Mouse (Mus musculus) frontal cortex, adult 2 months (tissue): Measurements from ENCODE around the gene Popdc2. TPM values are rescaled to one million over a fixed set of nuclear protein-coding genes. Genes with fewer than 3 reads are reported as not detected.
"Not testable (repeated sequence)": the region's sequence is repeated elsewhere in the genome, so short reads cannot be mapped to it uniquely, and the experiment has no call there.

Source experiments
- DNase-seq, 2 experiments: peaks; one replicate each; pipeline ENCODE4 v3.0.0; 2022; ENCODE audit warnings: low spot score in 1 of 2; ENCODE audit errors: extremely low spot score in 1 of 2
- polyA plus RNA-seq: library from polyadenylated mRNA; depleted of rRNA; stranded (reverse); fragments of >200 nt; gene quantifications from 2 replicates; pipeline ENCODE4 v1.2.3, GENCODE M21; 2012; rRNA removed

The Popdc2 gene
- 0.90 and 1.1 TPM in 2 replicates for polyA plus RNA-seq

- DNase-seq: no peak
Measured at GRCm38 (mm10) chr16:38361933-38362332, at the start of gene Popdc2. Gene Popdc2, plus strand, starts transcription at chr16:38362209.

GRCm38 (mm10) chr16:38318492-38318891, 43.5 kb upstream of the Popdc2 start:
- DNase-seq: no peak

GRCm38 (mm10) chr16:38319087-38319486, 42.9 kb upstream of the Popdc2 start:
- no peak for DNase-seq

GRCm38 (mm10) chr16:38321452-38321935, 40.5 kb upstream of the Popdc2 start:
- DNase-seq: peak; percentile 25 to 80

- DNase-seq: no peak
Measured at GRCm38 (mm10) chr16:38324311-38324710, 37.7 kb upstream of the Popdc2 start.

GRCm38 (mm10) chr16:38326778-38327397, 35.1 kb upstream of the Popdc2 start:
- no peak for DNase-seq

- DNase-seq: no peak
Measured at GRCm38 (mm10) chr16:38329340-38329739, 32.7 kb upstream of the Popdc2 start.

GRCm38 (mm10) chr16:38334431-38334830, 27.6 kb upstream of the Popdc2 start:
- DNase-seq: no peak

GRCm38 (mm10) chr16:38338077-38338476, 23.9 kb upstream of the Popdc2 start:
- not testable (repeated sequence) for DNase-seq

GRCm38 (mm10) chr16:38341396-38342324, 20.3 kb upstream of the Popdc2 start, which contains the start of gene Maats1:
Gene Maats1, minus strand, starts transcription at chr16:38342143.
- peak; percentile 28 to 78 for DNase-seq

- no peak for DNase-seq
Measured at GRCm38 (mm10) chr16:38344941-38345725, 16.9 kb upstream of the Popdc2 start.

- peak; percentile 94 to 96 for DNase-seq
Measured at GRCm38 (mm10) chr16:38346529-38347325, 15.3 kb upstream of the Popdc2 start, which contains the start of the genes Cox17 and Gm21987. Gene Cox17, plus strand, starts transcription at chr16:38346991. Gene Gm21987, plus strand, starts transcription at chr16:38347040.

- no peak for DNase-seq
Measured at GRCm38 (mm10) chr16:38347588-38347987, 14.4 kb upstream of the Popdc2 start.

GRCm38 (mm10) chr16:38348217-38348761, 13.7 kb upstream of the Popdc2 start:
- no peak for DNase-seq

GRCm38 (mm10) chr16:38349881-38350280, 12.1 kb upstream of the Popdc2 start:
- DNase-seq: no peak

GRCm38 (mm10) chr16:38350361-38350855, 11.6 kb upstream of the Popdc2 start:
- DNase-seq: no peak

GRCm38 (mm10) chr16:38350939-38351338, 11.1 kb upstream of the Popdc2 start:
- no peak for DNase-seq

GRCm38 (mm10) chr16:38352031-38352430, 10.0 kb upstream of the Popdc2 start:
- DNase-seq: no peak

GRCm38 (mm10) chr16:38352851-38353250, 9.2 kb upstream of the Popdc2 start:
- DNase-seq: no peak
